Mouse (Mus musculus): ENCODE results near the gene Cntn4.

DNA sequence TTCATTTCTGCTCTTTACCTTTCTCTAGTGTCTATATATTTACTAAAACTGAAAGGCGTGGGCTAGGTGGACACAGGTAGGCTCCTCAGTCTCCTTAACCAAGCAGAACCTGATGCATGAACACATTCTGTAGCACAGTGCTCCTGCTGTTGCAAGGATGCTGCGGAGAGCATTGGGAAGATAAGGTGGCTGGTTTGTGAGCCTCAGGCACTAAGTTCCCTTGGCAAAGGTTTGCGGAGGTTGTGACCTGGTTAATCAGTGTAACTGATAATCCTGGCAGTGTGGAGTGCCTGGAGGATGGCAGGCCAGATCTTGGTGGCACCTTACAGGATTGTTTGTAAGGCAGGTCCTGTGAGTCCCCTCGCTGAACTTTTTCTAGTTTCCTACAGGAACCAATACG lies 1.3 kb downstream of the Cntn4 start:
- no peak for TF ChIP-seq CTCF (IDR thresholded peaks at IDR 0.05; ENCODE audit: low read depth)
- no peak for TF ChIP-seq EP300 (optimal IDR thresholded peaks at IDR 0.05)
